Mouse (Mus musculus) small intestine, adult 2 months (tissue): ENCODE results near the gene Fam198b.

Experiments
- CTCF ChIP-seq: fragments of 200-500 bp; IDR thresholded peaks from 2 replicates; pipeline ENCODE4 v1.5.1; 2012; ENCODE audit warnings: low read depth, mild to moderate bottlenecking, control low read depth, inconsistent platforms, low read length, moderate library complexity, mixed read lengths; ENCODE audit not compliant: insufficient replicate concordance, insufficient read length; ENCODE audit errors: extremely low read depth
- POLR2A ChIP-seq: fragments of 200-500 bp; IDR thresholded peaks from 2 replicates; pipeline ENCODE4 v1.6.1; 2012; ENCODE audit warnings: low read depth, mild to moderate bottlenecking, control low read depth, inconsistent platforms, low read length, moderate library complexity

DNA sequence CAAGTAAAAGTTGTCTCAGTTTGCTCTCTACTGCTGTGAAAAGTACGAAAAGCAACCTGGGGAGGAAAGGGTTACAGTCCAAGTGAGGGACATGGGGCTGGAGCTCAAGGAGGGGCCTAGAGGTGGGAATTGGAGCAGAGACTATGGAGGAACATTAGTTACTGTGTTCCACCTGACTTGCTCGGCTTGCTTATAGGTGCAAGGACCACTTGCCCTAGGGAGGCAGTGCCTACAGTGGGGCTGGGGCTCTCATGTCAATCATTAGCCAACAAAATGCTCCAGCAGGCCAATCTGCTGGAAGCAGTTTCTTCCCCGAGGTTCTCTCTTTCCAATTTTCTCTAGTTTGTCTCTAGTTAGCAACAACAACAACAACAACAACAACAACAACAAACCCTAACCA is 6.0 kb upstream of the Fam198b start:
- TF ChIP-seq CTCF (no peak), POLR2A (no peak)
